Mouse (Mus musculus) heart, adult 2 months (tissue): ENCODE measurements at regions not wholly inside any gene's neighbourhood (a gene's known extent, or its start where the extent isn't known, plus 50 kb on each side); places are given as distances from the start of the nearest gene placed in this dataset.

Experiments
- CTCF ChIP-seq: fragments of 200-600 bp; IDR thresholded peaks from 2 replicates; pipeline ENCODE4 v1.8.1; 2022; ENCODE audit warnings: antibody characterized with exemption, mild to moderate bottlenecking, moderate library complexity
- EP300 ChIP-seq: fragments of 200-500 bp; IDR thresholded peaks from 2 replicates; pipeline ENCODE4 v1.6.1; 2011; ENCODE audit warnings: low read depth, low read length, control low read depth; ENCODE audit not compliant: insufficient read depth
- POLR2A ChIP-seq: fragments of 200-500 bp; IDR thresholded peaks from 2 replicates; pipeline ENCODE4 v1.6.1; 2011; ENCODE audit warnings: mild to moderate bottlenecking, low read depth, low read length, control low read depth; ENCODE audit not compliant: insufficient read depth

DNA sequence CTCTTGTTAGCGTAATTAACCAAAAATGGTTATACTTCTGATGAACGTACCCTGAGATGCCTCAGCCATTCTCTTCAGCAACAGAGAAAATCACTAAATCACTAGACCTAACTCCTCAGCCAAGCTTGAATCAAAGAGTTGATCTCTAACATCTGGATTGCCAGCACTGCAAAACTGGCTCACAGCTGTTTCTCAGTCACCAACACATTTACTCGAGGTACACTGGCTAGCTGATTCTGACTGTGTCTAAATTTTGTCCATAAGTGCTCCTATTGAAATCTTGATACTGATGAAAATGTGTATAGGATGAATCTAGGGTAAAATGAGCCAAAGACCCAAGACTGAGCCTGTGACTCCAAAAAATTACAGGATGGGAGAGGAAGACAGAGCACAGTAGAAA lies 211.5 kb upstream of the Cd180 start:
- TF ChIP-seq EP300, result no peak
- TF ChIP-seq CTCF, result no peak
- TF ChIP-seq POLR2A, result no peak
